In genomic region chr13:113663883-113664282, GRCm38 (mm10) we compare ENCODE assay signal across 14 mouse cellular contexts. TPM values are rescaled to one million over a fixed set of nuclear protein-coding genes. Genes with fewer than 3 reads are reported as not detected.
A peak's percentile ranks its signal among the peaks of the same experiment; 100 is the strongest.
DNase-seq lines count a peak whose midpoint lies in the region; ATAC-seq and TF ChIP-seq lines count a peak whose summit lies in the region.
"Had no signal": no experiment of that assay in that cellular context is flagged by ENCODE, and none has a peak within 500 bp of the region (broad histone marks: within the 10 kb centered on the region; RNA-seq: fewer than 3 reads in every experiment).

No protein-coding gene starts in this region.

- no peak for TF ChIP-seq CTCF in gastrocnemius, adult 2 months (IDR thresholded peaks at IDR 0.05)

- peak overlapping the region; percentile 91 for H3K27ac ChIP-seq in gastrocnemius, adult 2 months
- H3K27ac ChIP-seq in hindbrain, embryonic 16.5 days (ENCODE audit: low read depth, low read length) = no peak overlapping the region
- no peak overlapping the region for H3K27ac ChIP-seq in hindbrain, embryonic 12.5 days
- H3K27ac ChIP-seq in ES-E14 (ENCODE audit: insufficient read depth, low read depth, low read length, poor library complexity, severe bottlenecking) = no peak overlapping the region
- H3K27ac ChIP-seq in forebrain, embryonic 15.5 days (replicated peaks) = no peak overlapping the region
- H3K27ac ChIP-seq: embryonic facial prominence, embryonic 13.5 days had no signal

- H3K4me2 ChIP-seq in hindbrain, embryonic 16.5 days (ENCODE audit: low read length) = peak overlapping the region; percentile 43; the same call in 1 of the 2 replicates
- no peak overlapping the region for H3K4me2 ChIP-seq in hindbrain, embryonic 12.5 days (replicated peaks)
- H3K4me2 ChIP-seq in forebrain, embryonic 15.5 days (replicated peaks) = peak overlapping the region; percentile 33; the same call in 1 of the 2 replicates
- H3K4me2 ChIP-seq: embryonic facial prominence, embryonic 13.5 days had no signal

- in situ Hi-C loops in ES-E14 (cut with MboI; ENCODE audit: low sequenced_read_pairs in 2 of 2, unreplicated experiment in 2 of 2) = no loop called here

- ATAC-seq in hindbrain, embryonic 16.5 days = no peak
- no peak for ATAC-seq in hindbrain, embryonic 12.5 days (ENCODE audit: low FRiP score)
- ATAC-seq in forebrain, embryonic 15.5 days (replicated peaks) = no peak
- ATAC-seq: inflammation-experienced regulatory T-cells, adult 6 months had no signal

- peaks cover 6% of the 10 kb centered on the region for H3K4me1 ChIP-seq in hindbrain, embryonic 16.5 days (ENCODE audit: control insufficient read depth, insufficient read depth, low read depth, low read length)
- H3K4me1 ChIP-seq in hindbrain, embryonic 12.5 days = no peaks in the 10 kb centered on the region; the same call in 1 of the 2 replicates
- H3K4me1 ChIP-seq in ES-E14 (ENCODE audit: control insufficient read depth in 2 of 2, insufficient read depth in 2 of 2, low read length in 2 of 2, poor library complexity in 1 of 2) = no peaks in the 10 kb centered on the region
- peaks cover 17% of the 10 kb centered on the region for H3K4me1 ChIP-seq in forebrain, embryonic 15.5 days

- peak overlapping the region; percentile 76 for H3K4me3 ChIP-seq in gastrocnemius, adult 2 months
- no peak overlapping the region for H3K4me3 ChIP-seq in hindbrain, embryonic 16.5 days (ENCODE audit: low read length)
- H3K4me3 ChIP-seq in hindbrain, embryonic 12.5 days = no peak overlapping the region
- H3K4me3 ChIP-seq in ES-E14 (ENCODE audit: insufficient read depth in 1 of 2, low read depth in 1 of 2, low read length in 2 of 2, poor library complexity in 1 of 2, severe bottlenecking in 1 of 2) = no peak overlapping the region; a peak in 1 of 4 replicates
- no peak overlapping the region for H3K4me3 ChIP-seq in forebrain, embryonic 15.5 days
- H3K4me3 ChIP-seq: embryonic facial prominence, embryonic 13.5 days had no signal

- 75% methylated on average over 7 of the region's 7 CpGs for WGBS in hindbrain, embryonic 16.5 days
- 78% methylated on average over 7 of the region's 7 CpGs for whole genome bisulfite sequencing in hindbrain, embryonic 12.5 days
- WGBS in forebrain, embryonic 15.5 days = 63% methylated on average over 7 of the region's 7 CpGs

- peaks cover 2% of the 10 kb centered on the region; the same call in 1 of the 2 replicates for H3K27me3 ChIP-seq in hindbrain, embryonic 16.5 days (replicated peaks; ENCODE audit: control insufficient read depth, insufficient read depth, low read length)
- H3K27me3 ChIP-seq in hindbrain, embryonic 12.5 days = 0 out of 2 replicates have a peak, but pooled peaks cover 3% of the 10 kb centered on the region
- no peaks in the 10 kb centered on the region for H3K27me3 ChIP-seq in forebrain, embryonic 15.5 days

- H3K9ac ChIP-seq in hindbrain, embryonic 16.5 days (ENCODE audit: low read depth, low read length) = no peak overlapping the region
- no peak overlapping the region for H3K9ac ChIP-seq in hindbrain, embryonic 12.5 days
- no peak overlapping the region for H3K9ac ChIP-seq in ES-E14 (ENCODE audit: insufficient read depth, low read depth, low read length, poor library complexity, severe bottlenecking)
- H3K9ac ChIP-seq in forebrain, embryonic 15.5 days (replicated peaks) = no peak overlapping the region
- H3K9ac ChIP-seq: embryonic facial prominence, embryonic 13.5 days had no signal

- no peaks in the 10 kb centered on the region for H3K36me3 ChIP-seq in hindbrain, embryonic 16.5 days (ENCODE audit: control insufficient read depth, insufficient read depth, low read length)
- no peaks in the 10 kb centered on the region for H3K36me3 ChIP-seq in hindbrain, embryonic 12.5 days
- no peaks in the 10 kb centered on the region for H3K36me3 ChIP-seq in ES-E14 (ENCODE audit: control insufficient read depth, insufficient read depth, low read length, poor library complexity, severe bottlenecking)
- H3K36me3 ChIP-seq in forebrain, embryonic 15.5 days = no peaks in the 10 kb centered on the region
- H3K36me3 ChIP-seq: embryonic facial prominence, embryonic 13.5 days had no signal

- H3K9me3 ChIP-seq in hindbrain, embryonic 16.5 days (ENCODE audit: control insufficient read depth, low read length) = no peaks in the 10 kb centered on the region
- no peaks in the 10 kb centered on the region for H3K9me3 ChIP-seq in hindbrain, embryonic 12.5 days (replicated peaks)
- no peaks in the 10 kb centered on the region for H3K9me3 ChIP-seq in ES-E14 (ENCODE audit: control insufficient read depth, insufficient read depth, low read depth, low read length)
- no peaks in the 10 kb centered on the region for H3K9me3 ChIP-seq in forebrain, embryonic 15.5 days
- H3K9me3 ChIP-seq: embryonic facial prominence, embryonic 13.5 days had no signal

- DNase-seq in gastrocnemius, adult 2 months = peak; percentile 34
- DNase-seq in gastrocnemius, postnatal 14 days = no peak
- DNase-seq in ES-E14 (ENCODE audit: low read depth, low spot score) = no peak
- no peak for DNase-seq in yolk sac, embryonic 10.5 days (ENCODE audit: low spot score)
- no peak for DNase-seq in adrenal gland, adult 2 months
- DNase-seq: kidney, adult 9 months; kidney, postnatal 4 days; thymus, adult 18-20 months had no signal

- intact Hi-C loops in gastrocnemius, adult 2 months (cut with DNase I) = no loop called here
- intact Hi-C loops in gastrocnemius, postnatal 14 days (cut with DNase I; ENCODE audit: low total_unique reads) = no loop called here

TF ChIP-seq in ES-E14, 5 proteins besides CTCF, POLR2A, EP300 and RAD21:
- TF ChIP-seq ZNF384 (IDR thresholded peaks at IDR 0.05; ENCODE audit: low read depth, low read length) = no peak
- peak; percentile 76 for TF ChIP-seq MAFK (IDR thresholded peaks at IDR 0.05; ENCODE audit: insufficient read depth, low read depth, low read length)

RNA-seq across cellular contexts. Expression of gene Hspb3, which starts 0.4 kb away (rescaled TPM):
- total RNA-seq in gastrocnemius, adult 2 months (2021) = 10 to 100 TPM; 45.0 to 51.6 TPM
- total RNA-seq in gastrocnemius, postnatal 14 days (2021) = 10 to 100 TPM; 58.1 to 83.0 TPM
- polyA plus RNA-seq in hindbrain, embryonic 16.5 days (2015; fragmentation: Nextera tagmentation; extraction: Ambion mirVana) = 0.41 and 0.56 TPM in 2 replicates
- polyA plus RNA-seq in hindbrain, embryonic 12.5 days (2016; fragmentation: Nextera tagmentation; extraction: Ambion mirVana) = 0.76 and 1.6 TPM in 2 replicates
- total RNA-seq in ES-E14 (2012; rRNA removed) = 0.32 TPM in 1 of 2 replicates, not detected in the other
- 1.1 and 1.2 TPM in 2 replicates for polyA plus RNA-seq in forebrain, embryonic 15.5 days (2015; fragmentation: Nextera tagmentation; extraction: Ambion mirVana)
- total RNA-seq in adrenal gland, adult 2 months (2021) = not detected
- polyA plus RNA-seq in adrenal gland, adult 2 months (2012; rRNA removed) = not detected in 2 replicates
- polyA plus RNA-seq: inflammation-experienced regulatory T-cells, adult 6 months; urinary bladder, adult 2 months had no signal

RNA-seq across cellular contexts. Expression of gene Snx18, which starts 45.5 kb away (rescaled TPM):
- 10 to 100 TPM in 1 of 2 experiments, 1 to 10 TPM in 1; 9.2 to 13.6 TPM for total RNA-seq in gastrocnemius, adult 2 months (2021)
- total RNA-seq in gastrocnemius, postnatal 14 days (2021) = 10 to 100 TPM; 14.1 to 18.5 TPM
- polyA plus RNA-seq in hindbrain, embryonic 16.5 days (2015; fragmentation: Nextera tagmentation; extraction: Ambion mirVana) = 7.1 and 8.4 TPM in 2 replicates
- polyA plus RNA-seq in hindbrain, embryonic 12.5 days (2016; fragmentation: Nextera tagmentation; extraction: Ambion mirVana) = 30.6 and 31.1 TPM in 2 replicates
- 45.6 and 47.5 TPM in 2 replicates for total RNA-seq in ES-E14 (2012; rRNA removed)
- 11.6 and 12.0 TPM in 2 replicates for polyA plus RNA-seq in forebrain, embryonic 15.5 days (2015; fragmentation: Nextera tagmentation; extraction: Ambion mirVana)
- 10 to 100 TPM; 21.5 to 23.2 TPM for total RNA-seq in adrenal gland, adult 2 months (2021)
- polyA plus RNA-seq in adrenal gland, adult 2 months (2012; rRNA removed) = 19.5 and 23.3 TPM in 2 replicates

Comparison
In these comparisons a context has a peak if more than half of its experiments do, and no peak if none do; other contexts are left out.
1. RNA of gene Hspb3, which starts 0.4 kb away (total RNA-seq): 58.1 to 83.0 TPM in gastrocnemius, postnatal 14 days and 45.0 to 51.6 TPM in gastrocnemius, adult 2 months; 0.32 TPM in ES-E14 and not detected in adrenal gland, adult 2 months; every median in the first group is over 10 times any median in the second.